Mouse (Mus musculus): ENCODE data around the gene Trit1. TPM values are rescaled to one million over a fixed set of nuclear protein-coding genes. Genes with fewer than 3 reads are reported as not detected.

Trit1 gene
- 11.6 and 12.0 TPM in 2 replicates for polyA plus RNA-seq (2015; fragmentation: Nextera tagmentation; extraction: Ambion mirVana)

DNA sequence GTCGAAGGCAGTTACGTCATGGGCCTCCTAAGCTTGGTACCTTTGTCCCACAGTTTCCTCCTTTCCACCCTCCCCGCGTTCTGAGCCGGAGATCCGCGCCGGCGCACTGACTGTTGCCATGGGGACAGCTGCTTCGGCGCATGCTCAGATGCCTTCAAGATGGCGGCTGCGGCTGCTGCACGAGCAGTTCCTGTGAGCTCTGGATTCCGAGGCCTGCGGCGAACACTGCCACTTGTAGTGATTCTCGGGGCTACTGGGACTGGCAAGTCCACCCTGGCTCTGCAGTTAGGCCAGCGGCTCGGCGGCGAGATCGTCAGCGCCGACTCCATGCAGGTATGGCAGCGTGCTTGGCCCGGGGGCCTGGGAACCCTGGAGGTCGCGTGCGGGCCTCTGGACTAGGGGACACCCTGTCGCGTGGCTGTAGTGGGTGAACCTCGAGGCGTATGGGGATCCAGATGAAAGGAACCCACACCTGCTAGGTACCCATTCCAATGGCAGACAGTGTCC lies at the start of gene Trit1:
Trit1 (plus strand) TSS at position 147 of the 507 bp plus-strand sequence.
- ATAC-seq (ENCODE audit: low FRiP score, low TSS enrichment) = peak; percentile 95
- H3K27me3 ChIP-seq (ENCODE audit: control insufficient read depth, insufficient read depth, low read length) = no peaks in the 10 kb centered on the region
- WGBS = under 1% methylated on average over 34 of the region's 34 CpGs

GRCm38 (mm10) chr4:122968106-122968505 lies 48.3 kb upstream of the Trit1 start:
- no peaks in the 10 kb centered on the region for H3K9me3 ChIP-seq (ENCODE audit: control insufficient read depth, low read length)
- no peak for ATAC-seq (ENCODE audit: low FRiP score, low TSS enrichment)
- TF ChIP-seq CTCF (IDR thresholded peaks at IDR 0.05; ENCODE audit: low read depth) = no peak
- TF ChIP-seq EP300 (optimal IDR thresholded peaks at IDR 0.05) = no peak
- WGBS = 52% methylated on average over 4 of the region's 4 CpGs
- no peak overlapping the region for H3K9ac ChIP-seq (ENCODE audit: low read length)
- H3K36me3 ChIP-seq (ENCODE audit: control insufficient read depth, insufficient read depth, low read length) = no peaks in the 10 kb centered on the region
- no peak overlapping the region for H3K4me2 ChIP-seq (replicated peaks; ENCODE audit: low read depth)
- no peaks in the 10 kb centered on the region for H3K4me1 ChIP-seq (replicated peaks; ENCODE audit: control insufficient read depth, insufficient read depth)
- H3K4me3 ChIP-seq (ENCODE audit: low read depth, low read length) = no peak overlapping the region
- DNase-seq (ENCODE audit: low spot score) = no peak
- no peaks in the 10 kb centered on the region for H3K27me3 ChIP-seq (ENCODE audit: control insufficient read depth, insufficient read depth, low read length)
- no peak overlapping the region for H3K27ac ChIP-seq (replicated peaks)

More for the DNA sequence above, at the start of gene Trit1:
- H3K36me3 ChIP-seq (ENCODE audit: control insufficient read depth, insufficient read depth, low read length) = no peaks in the 10 kb centered on the region
- peak; percentile 96 for DNase-seq (ENCODE audit: low spot score)
- no peaks in the 10 kb centered on the region for H3K4me1 ChIP-seq (replicated peaks; ENCODE audit: control insufficient read depth, insufficient read depth)
- H3K4me2 ChIP-seq (replicated peaks; ENCODE audit: low read depth) = peak within 1 kb of the TSS; percentile 80
- no peak for TF ChIP-seq CTCF (IDR thresholded peaks at IDR 0.05; ENCODE audit: low read depth)
- TF ChIP-seq EP300 (optimal IDR thresholded peaks at IDR 0.05) = no peak
- H3K27ac ChIP-seq (replicated peaks) = peak within 1 kb of the TSS; percentile 90
- peak within 1 kb of the TSS; percentile 90 for H3K4me3 ChIP-seq (ENCODE audit: low read depth, low read length)
- H3K9ac ChIP-seq (ENCODE audit: low read length) = peak within 1 kb of the TSS; percentile 90
- H3K9me3 ChIP-seq (ENCODE audit: control insufficient read depth, low read length) = no peaks in the 10 kb centered on the region

DNA sequence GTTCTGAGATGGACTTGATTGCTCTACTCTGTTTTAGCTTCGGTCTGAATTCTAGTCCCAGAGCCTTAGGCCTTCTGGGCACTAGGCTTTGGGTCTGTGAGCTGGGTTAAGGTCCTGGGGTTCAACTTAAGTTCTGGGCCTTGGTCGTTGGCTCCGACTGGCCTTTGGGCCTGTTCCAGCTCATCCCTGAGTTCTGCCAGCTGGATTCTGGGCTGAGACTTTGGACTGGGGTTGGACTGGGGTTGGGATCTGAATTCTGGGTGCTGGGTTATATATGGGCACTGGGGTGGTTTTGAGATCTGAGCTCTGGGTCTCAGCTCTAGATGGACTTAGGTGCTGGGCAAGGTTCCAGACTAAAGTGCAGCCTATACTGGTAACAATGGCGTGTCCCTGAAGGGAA lies 45.2 kb upstream of the Trit1 start:
- H3K4me1 ChIP-seq (replicated peaks; ENCODE audit: control insufficient read depth, insufficient read depth) = no peaks in the 10 kb centered on the region
- 62% methylated on average over 4 of the region's 4 CpGs for WGBS
- H3K27ac ChIP-seq (replicated peaks) = no peak overlapping the region
- no peak overlapping the region for H3K4me2 ChIP-seq (replicated peaks; ENCODE audit: low read depth)
- H3K9me3 ChIP-seq (ENCODE audit: control insufficient read depth, low read length) = no peaks in the 10 kb centered on the region
- H3K27me3 ChIP-seq (ENCODE audit: control insufficient read depth, insufficient read depth, low read length) = no peaks in the 10 kb centered on the region
- TF ChIP-seq CTCF (IDR thresholded peaks at IDR 0.05; ENCODE audit: low read depth) = no peak
- TF ChIP-seq EP300 (optimal IDR thresholded peaks at IDR 0.05) = no peak
- no peak for DNase-seq (ENCODE audit: low spot score)
- no peak for ATAC-seq (ENCODE audit: low FRiP score, low TSS enrichment)
- H3K36me3 ChIP-seq (ENCODE audit: control insufficient read depth, insufficient read depth, low read length) = no peaks in the 10 kb centered on the region
- H3K9ac ChIP-seq (ENCODE audit: low read length) = no peak overlapping the region
- no peak overlapping the region for H3K4me3 ChIP-seq (ENCODE audit: low read depth, low read length)

DNA sequence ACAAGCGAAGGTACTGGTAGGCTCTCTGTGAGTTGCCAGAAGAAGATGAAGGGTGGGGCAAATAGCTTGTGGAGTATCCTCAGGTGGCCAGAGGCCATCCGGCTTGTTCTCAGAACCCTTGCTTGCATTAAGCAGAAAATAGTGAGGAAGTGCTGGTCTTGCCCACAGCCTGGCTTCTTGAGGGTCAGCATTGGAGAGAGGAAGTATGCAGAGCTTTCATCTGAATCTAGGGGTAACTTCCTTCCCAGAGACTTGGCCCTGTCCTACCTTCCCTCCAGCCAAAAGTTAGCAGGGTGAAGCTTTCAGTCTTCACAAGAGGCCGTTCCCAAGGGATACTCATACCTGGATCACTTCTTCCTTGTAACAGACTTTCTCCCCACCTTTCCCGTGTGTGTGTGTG lies 44.8 kb upstream of the Trit1 start:
- ATAC-seq (ENCODE audit: low FRiP score, low TSS enrichment) = no peak
- Histone ChIP-seq H3K9me3 (ENCODE audit: control insufficient read depth, low read length) (no peaks in the 10 kb centered on the region), H3K27ac (replicated peaks) (no peak overlapping the region), H3K4me1 (replicated peaks; ENCODE audit: control insufficient read depth, insufficient read depth) (no peaks in the 10 kb centered on the region), H3K4me3 (ENCODE audit: low read depth, low read length) (no peak overlapping the region), H3K4me2 (replicated peaks; ENCODE audit: low read depth) (no peak overlapping the region), H3K27me3 (ENCODE audit: control insufficient read depth, insufficient read depth, low read length) (no peaks in the 10 kb centered on the region), H3K9ac (ENCODE audit: low read length) (no peak overlapping the region), H3K36me3 (ENCODE audit: control insufficient read depth, insufficient read depth, low read length) (no peaks in the 10 kb centered on the region)
- TF ChIP-seq EP300 (optimal IDR thresholded peaks at IDR 0.05) = no peak
- no peak for TF ChIP-seq CTCF (IDR thresholded peaks at IDR 0.05; ENCODE audit: low read depth)
- no peak for DNase-seq (ENCODE audit: low spot score)
- WGBS = 63% methylated on average over 4 of the region's 4 CpGs

DNA sequence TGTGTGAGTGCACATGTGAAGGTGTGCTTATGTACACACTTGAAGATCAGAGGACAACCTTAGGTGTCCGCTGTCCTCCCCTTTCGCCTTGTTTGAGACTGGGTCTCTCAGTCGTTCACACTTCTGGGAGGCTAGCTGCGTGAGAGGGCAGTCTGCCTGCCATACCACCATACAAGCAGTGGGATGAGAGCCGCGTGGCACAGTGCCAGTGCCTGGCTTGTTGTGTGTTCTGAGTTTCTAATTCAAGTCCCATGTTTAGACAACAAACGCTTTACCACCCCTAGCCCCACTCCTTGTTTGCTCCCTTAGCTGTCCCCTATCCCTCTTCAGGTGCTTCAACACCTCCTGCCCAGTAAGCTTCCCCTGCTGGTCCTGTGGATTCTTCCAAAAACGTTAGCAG lies 44.3 kb upstream of the Trit1 start:
- no peak for DNase-seq (ENCODE audit: low spot score)
- WGBS = 65% methylated on average over 8 of the region's 8 CpGs
- Histone ChIP-seq H3K36me3 (ENCODE audit: control insufficient read depth, insufficient read depth, low read length) (no peaks in the 10 kb centered on the region), H3K4me1 (replicated peaks; ENCODE audit: control insufficient read depth, insufficient read depth) (no peaks in the 10 kb centered on the region), H3K9ac (ENCODE audit: low read length) (no peak overlapping the region), H3K27me3 (ENCODE audit: control insufficient read depth, insufficient read depth, low read length) (no peaks in the 10 kb centered on the region), H3K4me3 (ENCODE audit: low read depth, low read length) (no peak overlapping the region), H3K27ac (replicated peaks) (peak overlapping the region; percentile 30), H3K4me2 (replicated peaks; ENCODE audit: low read depth) (no peak overlapping the region), H3K9me3 (ENCODE audit: control insufficient read depth, low read length) (no peaks in the 10 kb centered on the region)
- no peak for ATAC-seq (ENCODE audit: low FRiP score, low TSS enrichment)
- TF ChIP-seq EP300 (optimal IDR thresholded peaks at IDR 0.05) (no peak), CTCF (IDR thresholded peaks at IDR 0.05; ENCODE audit: low read depth) (no peak)

- Histone ChIP-seq H3K4me2 (replicated peaks; ENCODE audit: low read depth) (no peak overlapping the region), H3K36me3 (ENCODE audit: control insufficient read depth, insufficient read depth, low read length) (no peaks in the 10 kb centered on the region), H3K9ac (ENCODE audit: low read length) (no peak overlapping the region), H3K4me3 (ENCODE audit: low read depth, low read length) (no peak overlapping the region), H3K4me1 (replicated peaks; ENCODE audit: control insufficient read depth, insufficient read depth) (no peaks in the 10 kb centered on the region), H3K27ac (replicated peaks) (no peak overlapping the region), H3K27me3 (ENCODE audit: control insufficient read depth, insufficient read depth, low read length) (no peaks in the 10 kb centered on the region), H3K9me3 (ENCODE audit: control insufficient read depth, low read length) (no peaks in the 10 kb centered on the region)
- 83% methylated on average over 5 of the region's 5 CpGs for WGBS
- no peak for DNase-seq (ENCODE audit: low spot score)
- no peak for ATAC-seq (ENCODE audit: low FRiP score, low TSS enrichment)
- TF ChIP-seq CTCF (IDR thresholded peaks at IDR 0.05; ENCODE audit: low read depth) = no peak
- no peak for TF ChIP-seq EP300 (optimal IDR thresholded peaks at IDR 0.05)
Observed at GRCm38 (mm10) chr4:122974976-122975520, 41.3 kb upstream of the Trit1 start.

Data from stomach, postnatal 0 days (tissue).